Mouse (Mus musculus) heart, postnatal 0 days (tissue): Measurements from ENCODE around the gene Efhc1. TPM values are rescaled to one million over a fixed set of nuclear protein-coding genes. Genes with fewer than 3 reads are reported as not detected.
A peak's percentile ranks its signal among the peaks of the same experiment; 100 is the strongest.

Experiments used
- ATAC-seq: fragments of 200-750 bp; cut with Nextera tagmentation; 2 replicates; pipeline ENCODE4 v1.8.0; 2017; ENCODE audit warnings: low read depth, moderate number of reproducible peaks, moderate library complexity; ENCODE audit not compliant: insufficient read depth
- DNase-seq: peaks from one replicate; pipeline ENCODE4 v3.0.0-alpha.2; 2016; ENCODE audit warnings: low spot score
- H3K27ac ChIP-seq: fragments of 300-500 bp; sonication (generic); 2 replicates; pipeline ENCODE4 v1.5.1; 2014; ENCODE audit warnings: low read depth, mild to moderate bottlenecking
- H3K27me3 ChIP-seq: fragments of 300-500 bp; sonication (generic); 2 replicates; pipeline ENCODE4 v1.6.1; 2014; ENCODE audit warnings: low read length, mixed read lengths; ENCODE audit not compliant: control insufficient read depth, insufficient read depth
- H3K36me3 ChIP-seq: fragments of 300-500 bp; sonication (generic); replicated peaks from 2 replicates; pipeline ENCODE4 v1.6.1; 2014; ENCODE audit warnings: low read length, mixed read lengths; ENCODE audit not compliant: control insufficient read depth, insufficient read depth
- H3K4me1 ChIP-seq: fragments of 300-500 bp; sonication (generic); 2 replicates; pipeline ENCODE4 v1.6.1; 2014; ENCODE audit warnings: antibody characterized with exemption; ENCODE audit not compliant: control insufficient read depth, insufficient read depth
- H3K4me2 ChIP-seq: fragments of 300-500 bp; sonication (generic); 2 replicates; pipeline ENCODE4 v1.6.1; 2014; ENCODE audit warnings: low read depth, mild to moderate bottlenecking, low read length, moderate library complexity
- H3K4me3 ChIP-seq: fragments of 300-500 bp; sonication (generic); 2 replicates; pipeline ENCODE4 v1.5.1; 2014; ENCODE audit warnings: low read depth, low read length
- H3K9ac ChIP-seq: fragments of 300-500 bp; sonication (generic); replicated peaks from 2 replicates; pipeline ENCODE4 v1.6.1; 2014; ENCODE audit warnings: low read depth, low read length, mixed read lengths
- H3K9me3 ChIP-seq: fragments of 300-500 bp; sonication (generic); replicated peaks from 2 replicates; pipeline ENCODE4 v1.6.1; 2016; ENCODE audit warnings: low read length; ENCODE audit not compliant: control insufficient read depth
- CTCF ChIP-seq: IDR thresholded peaks from 2 replicates; pipeline ENCODE4 v1.5.1; 2016; ENCODE audit warnings: antibody characterized with exemption, control low read depth, low read depth
- EP300 ChIP-seq: IDR thresholded peaks from 2 replicates; pipeline ENCODE4 v1.6.1; 2016; ENCODE audit warnings: antibody characterized with exemption, low read depth
- WGBS: fragments of 180-500 bp; shearing (Covaris S2); extraction: QIAGEN DNeasy Blood & Tissue Kit; methylation state at CpG from one replicate; pipeline ENCODE4 v1.1.7; 2014; 5-methylcytosine and 5-hydroxymethylcytosine counted together
- polyA plus RNA-seq: library from polyadenylated mRNA; unstranded; fragments of >200 nt; fragmentation: Nextera tagmentation; extraction: Ambion mirVana; gene quantifications from 2 replicates; pipeline ENCODE4 v1.2.1, GENCODE M21; 2015
- total RNA-seq: library from RNA; depleted of rRNA; stranded (reverse); fragments of >200 nt; gene quantifications from 2 replicates; pipeline ENCODE4 v1.2.3, GENCODE M21; 2014; ENCODE audit warnings: low replicate concordance

Efhc1 gene
- total and polyA plus RNA-seq, 2 experiments from 2014 or later: 0.64 TPM; not detected in 1

GRCm38 (mm10) chr1:21010282-21010800 is 58.9 kb downstream of the Efhc1 start:
- TF ChIP-seq EP300 (no peak), CTCF (no peak)
- Histone ChIP-seq H3K36me3 (peaks cover 33% of the 10 kb centered on the region), H3K4me2 (no peak overlapping the region), H3K27ac (no peak overlapping the region), H3K9ac (no peak overlapping the region), H3K9me3 (no peaks in the 10 kb centered on the region), H3K4me1 (0 out of 2 replicates have a peak, but pooled peaks cover 7% of the 10 kb centered on the region), H3K4me3 (no peak overlapping the region), H3K27me3 (no peaks in the 10 kb centered on the region)
- DNase-seq: peak; percentile 4
- no peak for ATAC-seq
- 55% methylated on average over 6 of the region's 6 CpGs for WGBS

GRCm38 (mm10) chr1:21014463-21014862 is 63.0 kb downstream of the Efhc1 start:
- ATAC-seq (peak; percentile 86), DNase-seq (peak; percentile 79)
- no peak overlapping the region for H3K9ac ChIP-seq
- H3K36me3 ChIP-seq: peaks cover 23% of the 10 kb centered on the region
- H3K27ac ChIP-seq: peak overlapping the region; percentile 49; the same call in 1 of the 2 replicates
- H3K4me1 ChIP-seq: 0 out of 2 replicates have a peak, but pooled peaks cover 7% of the 10 kb centered on the region
- no peak overlapping the region for H3K4me2 ChIP-seq
- no peaks in the 10 kb centered on the region for H3K9me3 ChIP-seq
- TF ChIP-seq CTCF: no peak
- TF ChIP-seq EP300: no peak
- H3K27me3 ChIP-seq: no peaks in the 10 kb centered on the region
- H3K4me3 ChIP-seq: no peak overlapping the region
- WGBS: 21% methylated on average over 8 of the region's 8 CpGs

GRCm38 (mm10) chr1:21023101-21023500 is 71.7 kb downstream of the Efhc1 start:
- TF ChIP-seq EP300 (no peak), CTCF (no peak)
- H3K4me2 ChIP-seq: no peak overlapping the region
- H3K27ac ChIP-seq: no peak overlapping the region
- H3K4me1 ChIP-seq: no peaks in the 10 kb centered on the region
- H3K4me3 ChIP-seq: no peak overlapping the region
- no peaks in the 10 kb centered on the region for H3K9me3 ChIP-seq
- DNase-seq (no peak), ATAC-seq (no peak)
- H3K9ac ChIP-seq: no peak overlapping the region
- no peaks in the 10 kb centered on the region for H3K36me3 ChIP-seq
- 70% methylated on average over 3 of the region's 3 CpGs for WGBS
- no peaks in the 10 kb centered on the region for H3K27me3 ChIP-seq

- no peak for TF ChIP-seq CTCF
- no peak for TF ChIP-seq EP300
- H3K9me3 ChIP-seq: no peaks in the 10 kb centered on the region
- H3K9ac ChIP-seq: no peak overlapping the region
- no peaks in the 10 kb centered on the region for H3K27me3 ChIP-seq
- DNase-seq: no peak
- no peak overlapping the region for H3K4me2 ChIP-seq
- no peak overlapping the region for H3K4me3 ChIP-seq
- no peaks in the 10 kb centered on the region for H3K36me3 ChIP-seq
- H3K27ac ChIP-seq: no peak overlapping the region
- H3K4me1 ChIP-seq: no peaks in the 10 kb centered on the region
- WGBS: 72% methylated on average over 5 of the region's 5 CpGs
- no peak for ATAC-seq
Observed at GRCm38 (mm10) chr1:21025203-21025602, 73.8 kb downstream of the Efhc1 start.

- Histone ChIP-seq H3K4me2 (no peak overlapping the region), H3K4me1 (no peaks in the 10 kb centered on the region), H3K9me3 (no peaks in the 10 kb centered on the region), H3K9ac (no peak overlapping the region), H3K27ac (no peak overlapping the region), H3K36me3 (no peaks in the 10 kb centered on the region), H3K4me3 (no peak overlapping the region), H3K27me3 (no peaks in the 10 kb centered on the region)
- 84% methylated on average over 7 of the region's 7 CpGs for WGBS
- DNase-seq (no peak), ATAC-seq (no peak)
- TF ChIP-seq EP300 (no peak), CTCF (no peak)
Observed at GRCm38 (mm10) chr1:21026534-21026933, 75.1 kb downstream of the Efhc1 start.

GRCm38 (mm10) chr1:21029000-21029399 is 77.6 kb downstream of the Efhc1 start:
- H3K36me3 ChIP-seq: no peaks in the 10 kb centered on the region
- no peaks in the 10 kb centered on the region for H3K4me1 ChIP-seq
- no peak for DNase-seq
- no peaks in the 10 kb centered on the region for H3K9me3 ChIP-seq
- H3K27ac ChIP-seq: no peak overlapping the region
- no peak overlapping the region for H3K4me3 ChIP-seq
- TF ChIP-seq EP300: no peak
- TF ChIP-seq CTCF: no peak
- no peak overlapping the region for H3K9ac ChIP-seq
- ATAC-seq: no peak
- no peaks in the 10 kb centered on the region for H3K27me3 ChIP-seq
- no peak overlapping the region for H3K4me2 ChIP-seq
- 86% methylated on average over 4 of the region's 4 CpGs for WGBS
